22 mouse cellular contexts compared by ENCODE assay signal in the genomic region with DNA sequence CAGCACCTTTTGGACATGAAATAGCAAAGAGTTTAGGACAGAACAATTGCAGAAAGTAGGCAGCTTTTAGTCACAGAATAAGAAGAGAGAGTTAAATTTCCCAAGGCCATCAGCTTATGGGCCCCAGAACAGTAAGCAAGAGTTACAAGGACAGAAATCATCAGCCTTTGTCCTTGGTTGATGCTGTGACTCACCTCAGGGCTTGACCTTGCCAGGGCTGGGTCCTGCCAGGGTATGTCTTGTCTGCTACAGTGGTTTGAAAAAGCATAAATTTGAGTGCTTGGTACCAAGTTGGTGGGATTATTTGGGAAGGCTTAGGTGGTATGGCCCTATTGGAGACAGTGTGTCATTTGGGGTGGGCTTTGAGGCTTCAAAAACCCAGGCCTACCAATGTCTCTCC.
A peak's percentile ranks its signal among the peaks of the same experiment; 100 is the strongest.
DNase-seq lines count a peak whose midpoint lies in the region; ATAC-seq lines count a peak whose summit lies in the region.
"Had no signal": no experiment of that assay in that cellular context is flagged by ENCODE, and none has a peak within 500 bp of the region (broad histone marks: within the 10 kb centered on the region; RNA-seq: fewer than 3 reads in every experiment).

No protein-coding gene starts in this region.

- no peak for ATAC-seq in megakaryocyte, adult 5-6 weeks (ENCODE audit: poor library complexity, severe bottlenecking)
- ATAC-seq: CD4-positive, CD25-positive, alpha-beta regulatory T cell, adult 4 months; forebrain, embryonic 14.5 days; forebrain, postnatal 0 days; hindbrain, postnatal 0 days; inflammation-experienced regulatory T-cells, adult 6 months; intestine, embryonic 16.5 days had no signal

- DNase-seq in ovary, adult 18-20 months (ENCODE audit: low spot score): peak; percentile 11
- DNase-seq in ovary, postnatal 10 days (ENCODE audit: low spot score): no peak
- DNase-seq in adrenal gland, adult 2 months: peak; percentile 90
- peak; percentile 78 for DNase-seq in adrenal gland, postnatal 14 days
- peak; percentile 11 to 12 for DNase-seq in adrenal gland, postnatal 4 days (ENCODE audit: low spot score in 2 of 2)
- no peak for DNase-seq in kidney, adult 9 months
- no peak for DNase-seq in layer of hippocampus, postnatal 10 days (ENCODE audit: low spot score in 2 of 2)
- DNase-seq: cerebellum, adult 11 months; cerebellum, adult 2 months; cerebellum, adult 9-11 months; cerebellum, postnatal 25 days; forebrain, postnatal 0 days; gastrocnemius, postnatal 36 days; heart, postnatal 10 days; heart, postnatal 36 days; kidney, adult 18-20 months had no signal

Comparison
In these comparisons a context has a peak if more than half of its experiments do, and no peak if none do; other contexts are left out.
1. DNase-seq: peak in ovary, adult 18-20 months (single experiment), adrenal gland, adult 2 months (single experiment), adrenal gland, postnatal 14 days (single experiment) and adrenal gland, postnatal 4 days (2 of 2); none in ovary, postnatal 10 days (single experiment), kidney, adult 9 months (single experiment) and layer of hippocampus, postnatal 10 days (0 of 2).